Mouse (Mus musculus): ENCODE results near the gene Fam19a5. TPM values are rescaled to one million over a fixed set of nuclear protein-coding genes. Genes with fewer than 3 reads are reported as not detected.

The Fam19a5 gene
- 1 to 10 TPM; 1.2 to 1.5 TPM for total RNA-seq (2021)

- DNase-seq, result no peak
Measured at GRCm38 (mm10) chr15:87543599-87544338, at the start of gene Fam19a5. Fam19a5 (plus strand) TSS chr15:87544299.

- DNase-seq, result no peak
Measured at GRCm38 (mm10) chr15:87501737-87502136, 42.4 kb upstream of the Fam19a5 start.

GRCm38 (mm10) chr15:87507349-87507748 is 36.8 kb upstream of the Fam19a5 start:
- no peak for DNase-seq

GRCm38 (mm10) chr15:87510886-87511285 is 33.2 kb upstream of the Fam19a5 start:
- no peak for DNase-seq

GRCm38 (mm10) chr15:87518161-87518560 is 25.9 kb upstream of the Fam19a5 start:
- no peak for DNase-seq

- no peak for DNase-seq
Measured at GRCm38 (mm10) chr15:87529271-87529670, 14.8 kb upstream of the Fam19a5 start.

- DNase-seq, result no peak
Measured at GRCm38 (mm10) chr15:87541656-87542055, 2.4 kb upstream of the Fam19a5 start.

DNA sequence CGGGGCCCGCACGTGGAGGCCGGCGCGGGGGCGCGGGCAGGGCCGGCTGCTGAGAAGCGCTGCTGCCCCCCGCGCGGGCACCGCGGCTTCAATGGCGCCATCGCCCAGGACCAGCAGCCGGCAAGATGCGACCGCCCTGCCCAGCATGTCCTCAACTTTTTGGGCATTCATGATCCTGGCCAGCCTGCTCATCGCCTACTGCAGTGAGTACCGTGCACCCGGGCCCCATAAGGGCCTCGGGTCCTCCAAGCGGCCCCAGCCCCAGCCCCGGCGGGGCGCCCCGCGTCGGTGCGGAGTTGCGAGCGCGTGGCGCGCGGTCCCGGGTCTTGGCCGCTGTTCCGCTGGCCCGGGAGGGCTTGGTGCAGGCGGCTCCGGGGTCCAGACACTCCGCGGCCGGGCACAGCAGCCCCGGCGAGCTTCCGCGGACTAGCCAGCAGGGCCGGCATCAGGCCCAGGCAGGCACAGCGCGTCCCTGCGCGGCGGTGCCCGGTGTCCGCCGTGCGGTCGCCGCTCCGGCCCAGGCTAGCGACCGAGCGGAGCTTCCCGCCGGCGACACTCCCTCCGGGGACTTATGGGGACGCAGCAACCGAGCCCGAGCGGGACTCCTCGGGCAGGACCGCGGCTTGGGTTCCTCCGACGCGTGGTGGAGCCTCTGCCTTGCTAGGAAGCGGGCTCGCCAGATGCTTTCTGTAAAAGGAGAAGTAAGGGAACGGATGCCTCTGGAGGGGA is 466 bp downstream of the Fam19a5 start:
- peak; percentile 49 for DNase-seq

DNA sequence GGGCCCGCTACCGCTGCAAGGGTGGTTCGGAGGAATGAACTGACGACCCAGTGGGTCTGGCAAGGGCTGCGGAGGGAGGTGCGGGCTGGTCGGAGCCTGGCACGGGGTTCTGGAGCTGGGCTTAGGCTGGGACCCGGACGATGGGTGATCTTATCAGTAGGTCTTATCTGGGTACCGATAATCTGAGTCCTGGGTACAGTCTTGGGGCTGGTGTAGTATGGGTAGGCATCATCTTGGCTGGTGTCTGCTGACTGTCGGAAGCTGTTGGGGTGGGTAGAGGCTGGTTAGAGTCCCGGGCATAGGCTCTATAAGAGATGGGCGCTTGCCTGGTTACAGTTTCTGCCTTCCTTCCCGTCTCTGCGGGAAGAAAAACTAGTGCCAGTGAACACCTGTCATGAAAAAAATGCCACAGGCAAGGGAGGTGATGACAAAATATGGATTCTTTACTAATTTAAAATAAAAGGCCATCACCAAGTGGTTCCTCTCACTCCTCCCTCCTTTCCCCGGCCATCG is 1.1 kb downstream of the Fam19a5 start:
- DNase-seq, result no peak

- DNase-seq, result no peak
Measured at GRCm38 (mm10) chr15:87545731-87546360, 1.7 kb downstream of the Fam19a5 start.

- DNase-seq, result no peak
Measured at GRCm38 (mm10) chr15:87547022-87547421, 2.9 kb downstream of the Fam19a5 start.

DNA sequence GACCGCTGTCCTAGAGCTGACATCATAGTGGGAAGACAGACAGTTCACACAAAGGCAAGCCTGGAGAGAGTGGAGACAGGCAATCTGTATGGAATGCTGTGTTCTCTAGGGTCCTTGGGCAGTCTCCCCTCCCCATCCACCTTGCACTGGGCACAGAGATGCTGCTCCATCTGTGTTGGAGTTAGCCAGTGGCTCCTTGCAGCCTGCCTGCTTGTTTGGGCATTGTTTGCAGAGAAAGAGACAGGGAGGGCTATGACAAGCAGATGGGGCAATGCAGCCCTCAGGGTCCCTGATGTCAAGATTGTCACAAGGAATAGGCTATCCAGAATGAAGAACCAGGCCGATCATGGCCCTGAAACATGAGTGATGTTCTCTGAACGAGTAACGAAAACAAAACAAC is 5.6 kb downstream of the Fam19a5 start:
- no peak for DNase-seq

DNA sequence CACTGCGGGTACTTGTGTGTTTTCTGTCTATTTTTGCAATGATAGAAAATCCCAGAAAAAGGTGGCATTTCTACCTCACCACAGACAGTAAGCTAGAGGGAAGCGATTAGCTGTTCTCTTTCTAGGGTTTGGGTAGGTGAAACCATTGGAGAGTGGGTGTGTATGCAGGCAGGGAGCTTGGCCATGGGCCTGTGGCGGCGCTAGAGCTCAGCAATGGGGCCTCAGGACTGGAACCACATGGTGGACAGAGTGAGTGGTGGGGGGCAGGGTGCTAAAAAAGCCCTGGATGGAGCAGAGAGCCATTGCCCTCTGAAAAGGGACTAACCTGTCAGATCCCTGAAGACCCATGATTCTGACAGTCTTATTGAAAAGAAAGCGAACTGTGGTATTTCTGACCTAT is 6.7 kb downstream of the Fam19a5 start:
- DNase-seq, result no peak

DNA sequence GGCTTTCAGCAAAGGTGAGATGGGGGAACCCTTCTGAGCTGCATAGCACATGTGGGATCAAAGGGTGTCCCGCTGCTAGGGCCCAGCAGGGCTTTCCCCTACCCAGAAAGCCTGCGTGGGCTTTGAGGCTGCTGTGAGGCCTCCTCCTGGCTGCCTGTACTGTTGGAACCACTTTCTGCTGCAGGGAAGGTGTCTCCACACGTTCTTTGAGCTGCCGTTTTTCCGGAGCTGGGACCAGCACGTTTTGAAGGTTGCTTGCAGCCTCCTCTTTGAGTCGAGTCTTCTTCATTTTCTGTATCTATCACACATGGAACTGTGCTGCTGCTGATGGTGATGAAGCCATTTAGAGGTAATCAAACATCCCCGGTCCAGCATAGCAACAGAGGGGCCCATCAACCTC is 7.5 kb downstream of the Fam19a5 start:
- no peak for DNase-seq

GRCm38 (mm10) chr15:87555811-87556210 is 11.7 kb downstream of the Fam19a5 start:
- DNase-seq, result no peak

DNA sequence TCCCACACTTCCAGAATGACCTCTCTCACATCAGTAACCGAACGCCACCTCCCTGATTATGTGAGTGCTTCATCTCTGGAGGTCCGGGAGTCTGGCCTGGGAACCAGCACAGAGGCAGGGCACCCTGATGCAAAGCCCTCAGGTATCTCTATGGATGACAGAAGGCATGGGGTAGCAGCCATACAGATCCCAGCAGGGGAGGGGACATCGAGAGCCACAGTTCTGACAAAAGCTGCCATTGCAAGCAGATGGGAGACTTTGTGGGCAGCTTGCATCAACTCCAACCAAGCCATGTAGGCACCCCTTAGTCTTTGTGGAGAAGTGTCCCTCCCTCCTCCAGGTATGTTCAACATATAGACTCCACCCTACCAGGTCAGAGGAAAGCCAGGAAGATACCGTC is 20.2 kb downstream of the Fam19a5 start:
- no peak for DNase-seq

DNA sequence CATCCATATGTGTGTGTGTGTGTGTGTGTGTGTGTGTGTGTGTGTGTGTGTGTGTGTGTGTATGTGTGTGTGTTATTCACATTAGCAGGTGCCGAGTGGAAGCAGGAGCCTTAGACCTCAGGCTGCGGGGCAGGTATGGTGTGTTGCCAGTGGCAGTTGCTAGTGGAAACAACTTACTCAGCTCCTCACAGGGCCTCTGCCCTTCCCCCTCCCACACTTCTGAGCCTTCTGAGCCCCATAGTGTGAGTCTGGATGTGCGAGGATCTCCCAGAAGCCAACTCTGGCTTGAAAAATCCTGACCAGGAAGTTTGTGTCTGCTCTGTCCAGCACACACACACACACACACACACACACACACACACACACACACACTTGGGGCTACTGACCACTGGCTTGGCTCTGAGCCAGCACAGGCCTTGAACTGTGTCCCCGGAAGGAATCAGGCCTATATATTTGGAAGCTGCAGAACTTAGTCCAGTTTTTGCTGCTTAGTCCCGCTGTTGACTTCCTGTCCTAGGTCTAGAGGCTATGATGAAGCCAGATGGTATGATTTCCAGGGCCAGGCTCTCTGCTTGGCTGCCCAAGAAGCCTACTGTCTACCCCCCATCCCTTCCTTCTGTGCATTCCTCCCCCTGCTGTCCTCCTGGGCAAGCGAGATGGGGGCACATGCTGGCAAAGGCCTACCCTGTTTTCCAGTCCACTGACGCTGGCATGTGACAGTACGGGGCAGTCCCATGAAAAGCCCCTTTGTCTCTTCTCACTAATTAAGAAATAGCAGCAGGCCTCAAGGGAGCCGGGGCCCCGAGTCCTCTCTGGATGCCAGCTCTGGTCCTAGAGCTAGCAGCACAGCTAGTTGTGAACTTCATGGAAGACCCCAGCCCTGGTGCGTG is 22.2 kb downstream of the Fam19a5 start:
- DNase-seq, result peak; percentile 7

DNA sequence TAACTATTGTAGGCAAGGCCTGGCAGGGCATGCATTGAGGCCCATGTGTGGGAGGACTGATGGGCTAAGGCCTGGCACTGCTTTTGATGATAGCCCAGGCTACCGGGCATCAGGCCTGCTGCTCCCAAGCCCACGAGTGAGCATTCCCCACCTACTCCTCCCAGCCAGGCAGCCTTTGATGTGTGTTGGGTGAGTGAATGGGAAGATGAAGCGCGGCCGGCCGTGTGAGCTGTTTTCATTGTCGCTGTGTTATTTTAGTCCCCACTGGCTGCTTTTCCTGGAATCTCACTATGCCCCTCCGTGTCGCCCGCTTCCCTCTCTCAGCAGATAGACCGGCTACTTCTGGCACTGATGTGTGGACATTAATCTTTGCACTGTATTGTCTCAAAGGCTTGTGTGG is 26.1 kb downstream of the Fam19a5 start:
- DNase-seq, result no peak

DNA sequence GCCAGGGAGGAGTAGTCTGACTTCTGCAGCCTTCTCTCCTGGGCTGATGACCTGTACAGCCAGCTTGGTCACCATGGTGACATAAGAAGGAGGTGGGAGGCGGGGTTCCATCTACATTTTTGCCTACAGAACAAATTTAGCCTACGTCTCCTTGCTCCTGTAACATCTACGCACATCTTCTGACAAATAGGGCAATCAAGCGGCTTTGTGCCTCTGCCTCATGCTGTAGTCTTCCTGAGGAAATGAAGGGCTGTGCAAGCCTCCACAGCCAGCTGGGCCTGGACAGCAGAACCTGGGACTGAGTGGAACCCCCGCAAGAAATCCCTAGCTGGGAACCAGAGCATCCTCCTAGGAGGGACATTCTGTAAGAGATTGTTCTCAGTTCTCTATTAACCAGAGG is 35.8 kb downstream of the Fam19a5 start:
- no peak for DNase-seq

DNA sequence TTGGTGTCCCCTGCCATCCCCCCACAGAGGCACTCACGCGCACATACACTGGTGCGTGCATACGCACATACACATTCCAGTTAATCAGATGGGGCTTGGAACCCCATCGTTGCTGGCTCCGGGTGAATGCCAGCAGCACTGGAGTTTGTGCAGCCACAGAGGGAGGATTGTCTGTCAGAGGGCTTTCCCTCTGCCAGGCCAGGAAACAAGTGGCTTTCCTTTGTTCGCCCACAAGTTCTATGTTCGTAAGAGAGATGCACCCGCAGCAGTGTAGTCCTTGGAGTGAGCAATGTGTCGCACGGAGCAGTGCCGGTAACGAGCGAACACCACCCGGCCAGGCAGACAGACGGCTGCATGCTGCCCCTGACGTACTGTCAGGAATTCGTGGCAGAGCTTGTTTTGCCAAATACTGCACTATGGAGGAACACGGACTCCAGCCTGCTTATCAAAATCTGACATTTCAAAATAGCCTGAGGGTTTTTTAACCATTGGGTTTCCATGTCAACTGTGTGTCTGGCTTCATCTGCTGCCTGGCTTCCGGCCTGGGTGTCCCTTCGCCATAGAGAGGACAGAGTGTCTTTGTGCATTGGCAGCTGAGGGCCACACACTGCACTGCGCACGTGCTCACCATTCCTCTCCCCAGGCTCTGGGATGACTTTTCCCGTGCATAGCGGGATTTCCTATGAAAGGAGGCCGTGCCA is 40.0 kb downstream of the Fam19a5 start:
- no peak for DNase-seq

DNA sequence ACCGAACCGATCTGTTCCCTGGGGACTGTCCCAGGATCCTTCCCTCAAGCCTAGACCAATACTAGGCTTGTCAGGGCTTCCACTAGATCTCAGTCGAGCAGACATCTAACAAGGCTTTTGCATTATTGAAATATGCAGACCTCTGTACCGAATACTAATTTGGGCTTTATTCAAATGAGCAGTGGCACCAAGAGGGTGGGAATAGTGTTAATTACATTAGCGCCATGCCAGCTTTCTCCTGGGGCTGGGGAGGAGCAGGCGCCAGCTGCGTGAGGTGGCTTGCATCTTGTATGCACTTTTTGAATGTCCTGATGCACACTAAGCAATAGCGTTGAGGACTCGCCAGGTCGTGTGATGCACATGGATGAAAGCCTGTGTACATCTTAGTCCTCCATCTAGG is 46.9 kb downstream of the Fam19a5 start:
- DNase-seq, result no peak

DNA sequence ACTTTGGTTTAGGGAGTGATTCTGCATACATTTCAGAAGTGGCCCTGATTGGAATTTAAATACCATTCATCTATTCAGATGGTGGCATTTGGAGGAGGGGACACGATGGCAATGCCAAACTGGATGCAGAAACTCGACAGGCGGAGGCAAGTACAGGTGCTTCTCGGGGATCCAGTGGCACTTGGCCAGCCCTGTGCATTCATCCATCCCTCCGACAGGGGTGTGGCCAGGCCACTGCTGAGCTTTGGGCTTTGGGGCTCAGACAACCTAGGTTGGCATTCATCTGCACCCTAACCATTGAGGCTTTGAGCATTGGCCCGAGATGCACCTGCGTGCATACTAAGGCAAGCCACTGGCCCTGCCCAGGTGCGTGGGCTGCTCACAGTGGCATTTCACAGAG is 52.6 kb downstream of the Fam19a5 start:
- no peak for DNase-seq

All from heart, postnatal 4 days (tissue).